Mouse (Mus musculus) heart, embryonic 11.5 days (tissue): Measurements from ENCODE around the gene Rnf185. TPM values are rescaled to one million over a fixed set of nuclear protein-coding genes. Genes with fewer than 3 reads are reported as not detected.

ENCODE experiments used
- ATAC-seq: fragments of 200-750 bp; cut with Nextera tagmentation; replicated peaks from 2 replicates; pipeline ENCODE4 v1.8.0; 2017; ENCODE audit warnings: moderate library complexity; ENCODE audit not compliant: insufficient number of reproducible peaks, low FRiP score, low TSS enrichment
- H3K27ac ChIP-seq: fragments of 300-500 bp; sonication (generic); 2 replicates; pipeline ENCODE4 v1.5.1; 2014; ENCODE audit warnings: mild to moderate bottlenecking, low read depth, low read length
- H3K27me3 ChIP-seq: fragments of 300-500 bp; sonication (generic); 2 replicates; pipeline ENCODE4 v1.6.1; 2014; ENCODE audit warnings: mild to moderate bottlenecking, low read length, mixed read lengths; ENCODE audit not compliant: control insufficient read depth, insufficient read depth
- H3K36me3 ChIP-seq: fragments of 300-500 bp; sonication (generic); 2 replicates; pipeline ENCODE4 v1.6.1; 2014; ENCODE audit warnings: mild to moderate bottlenecking, low read length, moderate library complexity, mixed read lengths; ENCODE audit not compliant: control insufficient read depth, insufficient read depth
- H3K4me1 ChIP-seq: fragments of 300-500 bp; sonication (generic); 2 replicates; pipeline ENCODE4 v1.6.1; 2014; ENCODE audit warnings: low read length; ENCODE audit not compliant: control insufficient read depth, insufficient read depth
- H3K4me2 ChIP-seq: fragments of 300-500 bp; sonication (generic); 2 replicates; pipeline ENCODE4 v1.6.1; 2014; ENCODE audit warnings: mild to moderate bottlenecking, moderate library complexity
- H3K4me3 ChIP-seq: fragments of 300-500 bp; sonication (generic); 2 replicates; pipeline ENCODE4 v1.5.1; 2014; ENCODE audit warnings: low read depth, low read length
- H3K9ac ChIP-seq: fragments of 300-500 bp; sonication (generic); 2 replicates; pipeline ENCODE4 v1.6.1; 2014; ENCODE audit warnings: mild to moderate bottlenecking, low read depth, low read length, moderate library complexity
- H3K9me3 ChIP-seq: fragments of 300-500 bp; sonication (generic); replicated peaks from 2 replicates; pipeline ENCODE4 v1.6.1; 2016; ENCODE audit warnings: low read length; ENCODE audit not compliant: control insufficient read depth
- WGBS: fragments of 180-500 bp; shearing (Covaris S2); extraction: QIAGEN DNeasy Blood & Tissue Kit; methylation state at CpG from one replicate; pipeline ENCODE4 v1.1.7; 2014; ENCODE audit not compliant: insufficient replicate concordance; 5-methylcytosine and 5-hydroxymethylcytosine counted together
- polyA plus RNA-seq: library from polyadenylated mRNA; unstranded; fragments of >200 nt; fragmentation: Nextera tagmentation; extraction: Ambion mirVana; gene quantifications from 2 replicates; pipeline ENCODE4 v1.2.1, GENCODE M21; 2014

The Rnf185 gene
- polyA plus RNA-seq, 1 experiment from 2014 or later: 27.5 TPM

DNA sequence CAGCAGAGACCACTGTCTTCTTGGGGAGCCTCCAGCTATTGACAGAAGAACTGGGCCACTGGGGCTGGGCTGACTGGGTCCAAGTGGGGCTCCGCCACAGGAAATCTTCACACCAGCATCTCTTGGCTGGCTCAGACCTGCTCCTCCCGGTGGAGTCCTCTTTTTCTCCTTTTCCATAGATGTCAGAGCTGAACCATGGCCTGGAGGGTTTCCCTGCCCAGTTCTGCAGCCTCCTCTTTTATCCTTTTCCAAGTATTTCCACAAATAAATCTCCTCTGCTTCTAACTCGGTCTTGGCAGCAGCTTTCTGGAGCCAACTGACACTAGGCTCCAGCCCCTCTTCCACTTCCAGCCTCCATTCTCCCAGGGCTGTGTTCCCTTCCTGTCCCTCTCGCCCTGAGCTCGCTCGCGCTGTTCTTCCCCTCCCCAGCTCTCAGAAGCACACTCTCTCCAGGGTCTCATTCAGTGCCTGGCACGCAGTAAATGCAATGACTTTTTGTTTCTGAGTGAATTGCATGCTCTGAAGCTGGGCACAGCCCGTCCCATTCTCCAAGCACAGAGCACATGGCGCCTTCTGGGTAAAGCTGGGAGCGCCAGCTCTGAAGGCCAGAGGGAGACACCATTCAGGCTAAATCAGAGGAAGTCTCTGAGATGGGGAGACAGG, 31.9 kb upstream of the Rnf185 start:
- no peaks in the 10 kb centered on the region for H3K9me3 ChIP-seq
- H3K4me2 ChIP-seq: no peak overlapping the region
- no peaks in the 10 kb centered on the region for H3K4me1 ChIP-seq
- no peak overlapping the region for H3K27ac ChIP-seq
- H3K9ac ChIP-seq: no peak overlapping the region
- H3K27me3 ChIP-seq: no peaks in the 10 kb centered on the region
- WGBS: 57% methylated on average over 11 of the region's 11 CpGs
- H3K4me3 ChIP-seq: no peak overlapping the region
- no peaks in the 10 kb centered on the region for H3K36me3 ChIP-seq
- ATAC-seq: no peak

GRCm38 (mm10) chr11:3475489-3475888, 23.3 kb upstream of the Rnf185 start:
- Histone ChIP-seq H3K9me3 (no peaks in the 10 kb centered on the region), H3K4me1 (no peaks in the 10 kb centered on the region; the same call in 1 of the 2 replicates), H3K4me3 (no peak overlapping the region), H3K27ac (no peak overlapping the region), H3K36me3 (no peaks in the 10 kb centered on the region), H3K4me2 (no peak overlapping the region), H3K9ac (no peak overlapping the region), H3K27me3 (0 out of 2 replicates have a peak, but pooled peaks cover 3% of the 10 kb centered on the region)
- no peak for ATAC-seq

DNA sequence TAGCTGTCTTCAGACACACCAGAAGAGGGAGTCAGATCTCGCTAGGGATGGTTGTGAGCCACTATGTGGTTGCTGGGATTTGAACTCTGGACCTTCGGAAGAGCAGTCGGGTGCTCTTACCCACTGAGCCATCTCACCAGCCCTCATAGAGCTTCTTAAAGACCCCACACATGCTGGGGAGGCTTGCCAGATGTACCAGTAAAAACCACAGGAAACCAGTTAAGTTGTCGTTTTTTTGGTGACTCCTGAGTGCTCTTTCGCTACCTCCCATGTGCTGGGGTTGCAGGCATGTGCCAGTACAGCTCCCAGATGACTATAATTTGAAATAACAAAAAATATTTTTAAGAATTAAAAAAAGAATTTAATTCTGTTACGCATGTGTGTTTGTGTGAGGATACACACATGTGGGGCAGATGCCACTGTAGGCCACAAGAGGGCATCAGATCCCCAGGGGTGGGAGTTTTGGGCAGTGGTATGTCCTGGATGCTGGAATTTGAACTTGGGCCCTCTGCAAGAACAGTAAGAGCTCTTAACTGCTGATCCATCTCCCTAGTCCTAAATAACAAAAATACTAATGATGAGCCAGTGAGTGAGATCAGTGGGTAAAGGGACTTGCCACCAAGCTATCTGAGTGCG, 22.4 kb upstream of the Rnf185 start:
- H3K4me1 ChIP-seq: no peaks in the 10 kb centered on the region; the same call in 1 of the 2 replicates
- no peaks in the 10 kb centered on the region for H3K36me3 ChIP-seq
- no peak overlapping the region for H3K4me3 ChIP-seq
- 86% methylated on average over 7 of the region's 7 CpGs for WGBS
- 0 out of 2 replicates have a peak, but pooled peaks cover 3% of the 10 kb centered on the region for H3K27me3 ChIP-seq
- no peak for ATAC-seq
- no peaks in the 10 kb centered on the region for H3K9me3 ChIP-seq
- no peak overlapping the region for H3K4me2 ChIP-seq
- H3K27ac ChIP-seq: no peak overlapping the region
- H3K9ac ChIP-seq: no peak overlapping the region

- Histone ChIP-seq H3K36me3 (no peaks in the 10 kb centered on the region), H3K4me3 (no peak overlapping the region), H3K4me1 (no peaks in the 10 kb centered on the region; the same call in 1 of the 2 replicates), H3K27ac (no peak overlapping the region), H3K27me3 (0 out of 2 replicates have a peak, but pooled peaks cover 3% of the 10 kb centered on the region), H3K9ac (no peak overlapping the region), H3K4me2 (no peak overlapping the region), H3K9me3 (no peaks in the 10 kb centered on the region)
- ATAC-seq: no peak
- 17% methylated on average over 1 of the region's 1 CpGs for WGBS
Measured at GRCm38 (mm10) chr11:3472484-3472883, 20.3 kb upstream of the Rnf185 start.

DNA sequence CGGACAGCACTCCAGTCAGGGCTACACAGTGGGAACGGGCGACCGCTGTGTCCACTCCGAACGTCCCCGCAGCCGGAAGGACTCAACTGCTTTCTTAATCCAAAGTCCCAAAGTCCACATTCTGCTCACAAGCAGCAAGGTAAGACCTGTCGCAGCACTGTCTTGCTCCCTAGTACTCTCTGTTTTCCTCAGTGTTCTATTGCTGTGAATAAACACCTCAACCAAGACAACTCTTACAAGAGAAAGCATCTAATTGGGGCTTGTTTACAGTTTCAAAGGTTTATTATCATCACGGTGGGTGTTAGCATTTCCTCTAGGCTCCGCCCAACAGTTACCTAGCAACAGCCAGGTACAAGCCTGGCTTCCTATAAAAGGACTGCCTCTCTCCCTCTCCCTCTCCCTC, 19.3 kb upstream of the Rnf185 start:
- Histone ChIP-seq H3K27me3 (0 out of 2 replicates have a peak, but pooled peaks cover 3% of the 10 kb centered on the region), H3K9me3 (no peaks in the 10 kb centered on the region), H3K27ac (no peak overlapping the region), H3K4me1 (no peaks in the 10 kb centered on the region; the same call in 1 of the 2 replicates), H3K36me3 (no peaks in the 10 kb centered on the region), H3K4me3 (no peak overlapping the region), H3K4me2 (no peak overlapping the region), H3K9ac (no peak overlapping the region)
- 28% methylated on average over 11 of the region's 11 CpGs for WGBS
- ATAC-seq: no peak

DNA sequence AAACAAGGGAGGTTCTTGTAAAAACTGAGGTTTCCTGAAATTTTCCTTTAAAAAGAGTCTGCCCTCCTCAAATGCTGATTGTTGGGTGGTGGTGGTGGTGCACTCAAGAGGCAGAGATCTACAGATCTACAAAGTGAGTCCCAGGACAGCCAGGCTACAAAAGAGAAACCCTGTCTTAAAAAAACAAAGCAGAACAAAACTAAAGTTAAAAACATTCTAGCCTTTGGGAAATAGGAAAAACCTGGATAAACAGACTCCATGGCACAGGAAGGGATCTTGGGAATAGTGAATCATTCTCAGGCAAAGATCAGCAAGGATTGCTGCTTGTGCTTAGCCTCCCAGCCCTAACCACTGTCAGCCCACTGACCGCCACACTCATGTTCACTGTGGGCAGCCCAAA, 10.7 kb upstream of the Rnf185 start:
- Histone ChIP-seq H3K9ac (no peak overlapping the region), H3K4me2 (no peak overlapping the region), H3K27me3 (no peaks in the 10 kb centered on the region), H3K9me3 (no peaks in the 10 kb centered on the region), H3K27ac (no peak overlapping the region), H3K4me3 (no peak overlapping the region), H3K4me1 (no peaks in the 10 kb centered on the region), H3K36me3 (no peaks in the 10 kb centered on the region)
- no peak for ATAC-seq
- WGBS: 84% methylated on average over 1 of the region's 1 CpGs

GRCm38 (mm10) chr11:3459105-3459468, 6.9 kb upstream of the Rnf185 start:
- 79% methylated on average over 2 of the region's 2 CpGs for WGBS
- H3K36me3 ChIP-seq: no peaks in the 10 kb centered on the region; the same call in 1 of the 2 replicates
- no peaks in the 10 kb centered on the region for H3K9me3 ChIP-seq
- H3K27ac ChIP-seq: no peak overlapping the region
- H3K9ac ChIP-seq: no peak overlapping the region
- H3K27me3 ChIP-seq: no peaks in the 10 kb centered on the region
- no peak for ATAC-seq
- H3K4me3 ChIP-seq: no peak overlapping the region
- no peak overlapping the region for H3K4me2 ChIP-seq
- H3K4me1 ChIP-seq: no peaks in the 10 kb centered on the region

DNA sequence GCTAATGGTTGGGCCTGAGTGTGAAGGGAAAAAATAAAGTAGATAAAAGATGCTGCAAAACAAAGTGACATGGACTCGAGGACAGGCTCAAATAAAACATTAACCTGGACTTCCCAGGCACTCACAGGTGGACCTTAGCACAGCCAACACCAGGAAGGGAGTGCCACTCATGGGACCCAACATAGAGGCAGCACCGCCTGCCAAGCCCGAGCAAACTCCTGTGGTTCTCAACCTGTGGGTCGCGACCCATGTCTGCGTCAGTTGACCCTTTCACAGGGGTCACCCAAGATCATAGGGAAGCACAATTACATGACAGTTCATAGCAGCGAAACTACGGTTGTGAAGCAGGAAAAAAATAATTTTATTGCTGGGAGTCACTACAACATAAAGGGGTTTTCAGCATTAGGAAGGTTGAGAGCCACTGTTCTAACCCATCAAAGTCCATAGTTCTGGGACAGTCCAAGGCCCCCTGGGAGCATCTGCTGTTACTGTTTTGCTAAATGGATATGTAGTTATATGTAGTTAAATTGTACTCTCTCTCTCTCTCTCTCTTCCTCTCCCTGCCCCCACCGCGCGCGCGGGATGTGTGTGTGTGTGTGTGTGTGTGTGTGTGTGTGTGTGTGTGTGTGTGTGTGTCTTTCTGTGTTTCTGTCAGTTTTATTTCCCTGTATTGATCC, 6.4 kb upstream of the Rnf185 start:
- H3K4me3 ChIP-seq: no peak overlapping the region
- H3K4me1 ChIP-seq: no peaks in the 10 kb centered on the region
- no peaks in the 10 kb centered on the region; the same call in 1 of the 2 replicates for H3K36me3 ChIP-seq
- ATAC-seq: no peak
- H3K9me3 ChIP-seq: no peaks in the 10 kb centered on the region
- H3K4me2 ChIP-seq: no peak overlapping the region
- H3K9ac ChIP-seq: no peak overlapping the region
- 84% methylated on average over 13 of the region's 13 CpGs for whole genome bisulfite sequencing
- no peaks in the 10 kb centered on the region for H3K27me3 ChIP-seq
- H3K27ac ChIP-seq: no peak overlapping the region
